Mouse (Mus musculus) small intestine, adult 2 months (tissue): Measurements from ENCODE around the gene Xxylt1. TPM values are rescaled to one million over a fixed set of nuclear protein-coding genes. Genes with fewer than 3 reads are reported as not detected.

Experiments
- H3K27ac ChIP-seq: fragments of 200-500 bp; 2 replicates; pipeline ENCODE4 v1.5.1; 2012; ENCODE audit warnings: low read depth, low read length, control low read depth, inconsistent platforms; ENCODE audit not compliant: insufficient read depth
- H3K27me3 ChIP-seq: fragments of 200-500 bp; 2 replicates; pipeline ENCODE4 v1.6.1; 2012; ENCODE audit warnings: mild to moderate bottlenecking, moderate library complexity, low read length, inconsistent platforms; ENCODE audit not compliant: control insufficient read depth, insufficient read depth
- H3K36me3 ChIP-seq: fragments of 200-500 bp; 2 replicates; pipeline ENCODE4 v1.6.1; 2012; ENCODE audit warnings: mild to moderate bottlenecking, low read length, control low read depth, inconsistent platforms; ENCODE audit not compliant: control insufficient read depth, insufficient read depth
- H3K4me1 ChIP-seq: fragments of 200-500 bp; 2 replicates; pipeline ENCODE4 v1.6.1; 2012; ENCODE audit warnings: low read length, inconsistent platforms, mixed read lengths; ENCODE audit not compliant: control insufficient read depth, insufficient read depth, insufficient read length
- H3K4me3 ChIP-seq: fragments of 200-500 bp; 2 replicates; pipeline ENCODE4 v1.5.1; 2012; ENCODE audit warnings: low read depth, mild to moderate bottlenecking, control low read depth, inconsistent platforms, low read length, moderate library complexity
- CTCF ChIP-seq: fragments of 200-500 bp; IDR thresholded peaks from 2 replicates; pipeline ENCODE4 v1.5.1; 2012; ENCODE audit warnings: low read depth, mild to moderate bottlenecking, control low read depth, inconsistent platforms, low read length, moderate library complexity, mixed read lengths; ENCODE audit not compliant: insufficient replicate concordance, insufficient read length; ENCODE audit errors: extremely low read depth
- POLR2A ChIP-seq: fragments of 200-500 bp; IDR thresholded peaks from 2 replicates; pipeline ENCODE4 v1.6.1; 2012; ENCODE audit warnings: low read depth, mild to moderate bottlenecking, control low read depth, inconsistent platforms, low read length, moderate library complexity
- WGBS: fragments of 180-500 bp; shearing (Covaris S2); methylation state at CpG from one replicate; pipeline ENCODE4 v1.1.7; 2018; 5-methylcytosine and 5-hydroxymethylcytosine counted together
- polyA plus RNA-seq: library from polyadenylated mRNA; depleted of rRNA; stranded (reverse); fragments of >200 nt; gene quantifications from 2 replicates; pipeline ENCODE4 v1.2.3, GENCODE M21; 2012

Xxylt1 gene
- polyA plus RNA-seq, 1 experiment = 7.6 TPM

GRCm38 (mm10) chr16:31016169-31016568 is 65.1 kb downstream of the Xxylt1 start:
- TF ChIP-seq POLR2A (no peak), CTCF (peak; percentile 45; the same call in 1 of the 2 replicates)
- Histone ChIP-seq H3K27me3 (no peaks in the 10 kb centered on the region), H3K4me1 (no peaks in the 10 kb centered on the region), H3K36me3 (no peaks in the 10 kb centered on the region), H3K27ac (no peak overlapping the region), H3K4me3 (no peak overlapping the region)
- WGBS = 71% methylated on average over 8 of the region's 8 CpGs

GRCm38 (mm10) chr16:31015271-31015670 is 66.0 kb downstream of the Xxylt1 start:
- no peaks in the 10 kb centered on the region for H3K4me1 ChIP-seq
- H3K27ac ChIP-seq = no peak overlapping the region
- H3K36me3 ChIP-seq = no peaks in the 10 kb centered on the region
- H3K27me3 ChIP-seq = no peaks in the 10 kb centered on the region
- 90% methylated on average over 1 of the region's 1 CpGs for WGBS
- no peak overlapping the region for H3K4me3 ChIP-seq
- TF ChIP-seq POLR2A (no peak), CTCF (no peak)

DNA sequence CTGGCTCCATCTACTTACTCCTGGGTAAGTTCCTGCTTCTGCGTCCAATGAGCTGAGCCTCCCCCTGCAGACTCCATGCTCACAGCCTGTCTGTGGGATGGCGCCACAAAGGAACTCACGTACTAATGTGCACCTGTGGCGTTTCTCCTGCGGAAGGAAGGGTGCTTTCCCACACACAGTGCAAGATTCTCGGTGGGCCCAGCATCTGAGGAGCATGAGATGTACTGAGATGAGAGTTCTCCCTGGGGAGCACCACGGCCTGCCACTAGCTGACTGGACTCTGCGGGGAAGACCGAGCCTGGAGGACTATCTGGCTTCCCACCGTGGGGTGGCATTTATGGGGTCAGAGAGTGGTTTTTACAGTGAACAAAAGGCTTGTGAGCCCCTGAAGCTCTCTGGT is 69.0 kb downstream of the Xxylt1 start:
- Histone ChIP-seq H3K4me3 (no peak overlapping the region), H3K4me1 (peaks cover 5% of the 10 kb centered on the region; the same call in 1 of the 2 replicates), H3K27me3 (no peaks in the 10 kb centered on the region), H3K27ac (no peak overlapping the region), H3K36me3 (no peaks in the 10 kb centered on the region)
- WGBS = 93% methylated on average over 10 of the region's 10 CpGs
- TF ChIP-seq POLR2A = no peak
- TF ChIP-seq CTCF = no peak

DNA sequence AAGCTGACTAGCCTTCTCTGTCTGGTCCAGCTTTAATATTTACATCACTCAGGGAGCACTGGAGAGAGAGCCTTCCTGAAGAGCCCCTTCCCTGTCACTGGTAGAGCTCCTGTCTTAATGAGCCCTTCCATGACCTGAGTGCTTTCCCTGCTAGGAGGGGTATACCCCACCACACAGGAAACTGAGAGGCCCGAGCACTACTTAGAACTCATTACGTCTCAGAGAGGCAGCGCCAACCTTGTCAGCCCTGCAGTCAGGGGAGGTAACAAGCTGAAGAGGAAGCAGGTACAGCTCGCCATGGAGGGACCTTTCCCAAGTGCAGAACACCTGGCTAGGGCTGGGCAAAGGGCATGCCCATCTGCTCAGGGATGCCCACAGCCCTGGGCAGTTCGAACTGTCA is 70.8 kb downstream of the Xxylt1 start:
- 69% methylated on average over 5 of the region's 5 CpGs for WGBS

GRCm38 (mm10) chr16:31008326-31008725 is 72.9 kb downstream of the Xxylt1 start:
- no peak overlapping the region for H3K4me3 ChIP-seq
- H3K36me3 ChIP-seq = no peaks in the 10 kb centered on the region
- H3K4me1 ChIP-seq = peaks cover 5% of the 10 kb centered on the region; the same call in 1 of the 2 replicates
- H3K27me3 ChIP-seq = no peaks in the 10 kb centered on the region
- 32% methylated on average over 7 of the region's 7 CpGs for WGBS
- H3K27ac ChIP-seq = no peak overlapping the region
- TF ChIP-seq POLR2A (no peak), CTCF (no peak)

More for the DNA sequence above, 70.8 kb downstream of the Xxylt1 start:
- no peak overlapping the region for H3K27ac ChIP-seq
- no peak overlapping the region for H3K4me3 ChIP-seq
- H3K36me3 ChIP-seq = no peaks in the 10 kb centered on the region
- no peaks in the 10 kb centered on the region for H3K27me3 ChIP-seq
- peaks cover 5% of the 10 kb centered on the region; the same call in 1 of the 2 replicates for H3K4me1 ChIP-seq
- TF ChIP-seq POLR2A (no peak), CTCF (no peak)

DNA sequence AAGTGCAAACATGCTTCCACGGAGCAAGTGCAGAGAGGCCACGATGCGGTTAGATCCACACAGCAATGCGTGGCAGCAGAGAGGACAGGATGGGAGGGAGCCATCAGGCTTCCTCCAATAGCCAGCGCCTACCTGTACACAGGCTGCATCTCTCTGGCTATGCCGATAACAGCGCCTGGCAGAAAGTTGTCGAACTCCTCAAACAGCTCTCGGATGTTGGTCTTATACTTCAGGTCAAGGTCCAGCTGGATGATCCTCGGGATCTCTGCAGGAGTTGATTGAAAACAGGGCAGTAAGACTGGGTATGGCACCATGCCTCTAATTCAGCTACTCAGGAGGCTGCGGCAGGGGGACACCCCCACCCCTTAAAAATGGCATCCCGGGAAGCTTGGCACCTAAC is 73.7 kb downstream of the Xxylt1 start:
- Histone ChIP-seq H3K4me3 (no peak overlapping the region), H3K27ac (no peak overlapping the region), H3K36me3 (no peaks in the 10 kb centered on the region), H3K27me3 (no peaks in the 10 kb centered on the region), H3K4me1 (peaks cover 8% of the 10 kb centered on the region)
- WGBS = 35% methylated on average over 12 of the region's 12 CpGs
- TF ChIP-seq POLR2A (no peak), CTCF (no peak)

- WGBS = 78% methylated on average over 7 of the region's 7 CpGs
- H3K27ac ChIP-seq = no peak overlapping the region
- no peak for TF ChIP-seq POLR2A
- no peak for TF ChIP-seq CTCF
Measured at GRCm38 (mm10) chr16:31005693-31006092, 75.5 kb downstream of the Xxylt1 start.

More at GRCm38 (mm10) chr16:31005693-31006092, 75.5 kb downstream of the Xxylt1 start:
- no peaks in the 10 kb centered on the region for H3K36me3 ChIP-seq
- peaks cover 8% of the 10 kb centered on the region for H3K4me1 ChIP-seq
- no peak overlapping the region for H3K4me3 ChIP-seq
- no peaks in the 10 kb centered on the region for H3K27me3 ChIP-seq
